Mouse (Mus musculus) olfactory bulb, adult 2 months (tissue): Measurements from ENCODE around the gene Plaur. TPM values are rescaled to one million over a fixed set of nuclear protein-coding genes. Genes with fewer than 3 reads are reported as not detected.
A peak's percentile ranks its signal among the peaks of the same experiment; 100 is the strongest.
"Not testable (repeated sequence)": the region's sequence is repeated elsewhere in the genome, so short reads cannot be mapped to it uniquely, and the experiment has no call there.

Source experiments
- H3K27ac ChIP-seq: fragments of 200-500 bp; 2 replicates; pipeline ENCODE4 v1.5.1; 2012; ENCODE audit warnings: low read depth, low read length; ENCODE audit not compliant: insufficient read depth
- H3K4me1 ChIP-seq: fragments of 200-500 bp; 2 replicates; pipeline ENCODE4 v1.6.1; 2012; ENCODE audit warnings: low read length; ENCODE audit not compliant: control insufficient read depth, insufficient read depth
- H3K4me3 ChIP-seq: fragments of 200-500 bp; 2 replicates; pipeline ENCODE4 v1.5.1; 2012; ENCODE audit warnings: mild to moderate bottlenecking, low read depth, low read length, moderate library complexity; ENCODE audit not compliant: insufficient read depth
- CTCF ChIP-seq: fragments of 200-500 bp; IDR thresholded peaks from 2 replicates; pipeline ENCODE4 v1.5.1; 2012; ENCODE audit warnings: low read depth, mild to moderate bottlenecking, low read length, moderate library complexity; ENCODE audit not compliant: insufficient read depth
- POLR2A ChIP-seq: fragments of 200-500 bp; IDR thresholded peaks from 2 replicates; pipeline ENCODE4 v1.6.1; 2012; ENCODE audit warnings: mild to moderate bottlenecking, low read depth, low read length, moderate library complexity; ENCODE audit not compliant: insufficient read depth
- WGBS: fragments of 180-500 bp; shearing (Covaris S2); methylation state at CpG from one replicate; pipeline ENCODE4 v1.1.7; 2018; 5-methylcytosine and 5-hydroxymethylcytosine counted together
- polyA plus RNA-seq: library from polyadenylated mRNA; stranded (reverse); fragments of >200 nt; gene quantifications from 2 replicates; pipeline ENCODE4 v1.2.4, GENCODE M21; 2012; ENCODE audit warnings: low replicate concordance; ENCODE audit not compliant: missing spikeins, insufficient read depth, insufficient read length

Gene Plaur
- polyA plus RNA-seq, 1 experiment: not detected

DNA sequence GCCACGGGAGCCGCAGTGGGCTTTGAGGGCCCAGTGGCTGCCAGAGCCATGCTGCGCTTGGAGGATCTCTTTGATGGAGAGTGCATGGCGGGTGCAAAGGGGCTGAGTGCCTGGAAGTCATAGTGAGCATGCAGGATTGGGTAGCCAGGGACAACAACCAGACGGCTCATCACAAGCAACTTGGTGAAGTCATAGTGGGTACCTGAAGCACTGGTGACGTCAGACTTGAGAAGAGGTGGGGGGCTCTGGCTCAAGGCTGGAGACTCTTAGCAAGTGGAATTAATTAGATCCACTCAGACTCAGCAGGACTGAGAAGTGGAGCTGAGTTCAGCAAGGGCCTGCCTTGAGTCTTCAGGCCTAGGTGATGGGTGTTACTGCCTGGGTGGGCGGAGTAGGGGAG lies 50.1 kb downstream of the Plaur start, which contains the start of gene AC161166.1:
AC161166.1 (minus strand) TSS at position 101 of the 400 bp plus-strand sequence.
- no peak within 1 kb of the TSS for H3K27ac ChIP-seq
- no peak within 1 kb of the TSS for H3K4me3 ChIP-seq
- WGBS: 82% methylated on average over 7 of the region's 7 CpGs
- no peak for TF ChIP-seq CTCF
- no peak for TF ChIP-seq POLR2A
- H3K4me1 ChIP-seq: no peaks in the 10 kb centered on the region

DNA sequence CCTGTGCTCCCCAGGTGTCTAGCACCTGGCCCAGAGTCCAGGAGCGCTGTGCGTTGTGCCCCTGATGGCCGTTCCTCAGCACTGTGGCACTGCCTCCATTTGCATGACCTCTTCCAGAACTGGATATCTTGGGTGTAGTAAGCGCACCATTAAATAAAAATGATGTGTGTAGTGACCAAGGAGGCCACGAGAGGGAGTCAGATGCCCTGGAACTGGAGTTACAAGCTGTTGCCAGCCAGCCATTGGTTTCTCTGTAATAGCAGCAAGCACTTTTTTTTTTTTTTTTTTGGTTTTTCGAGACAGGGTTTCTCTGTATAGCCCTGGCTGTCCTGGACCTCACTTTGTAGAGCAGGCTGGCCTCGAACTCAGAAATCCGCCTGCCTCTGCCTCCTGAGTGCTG lies 54.0 kb downstream of the Plaur start:
- not testable (repeated sequence) for H3K27ac ChIP-seq, H3K4me1 ChIP-seq, H3K4me3 ChIP-seq
- 68% methylated on average over 8 of the region's 8 CpGs for WGBS

DNA sequence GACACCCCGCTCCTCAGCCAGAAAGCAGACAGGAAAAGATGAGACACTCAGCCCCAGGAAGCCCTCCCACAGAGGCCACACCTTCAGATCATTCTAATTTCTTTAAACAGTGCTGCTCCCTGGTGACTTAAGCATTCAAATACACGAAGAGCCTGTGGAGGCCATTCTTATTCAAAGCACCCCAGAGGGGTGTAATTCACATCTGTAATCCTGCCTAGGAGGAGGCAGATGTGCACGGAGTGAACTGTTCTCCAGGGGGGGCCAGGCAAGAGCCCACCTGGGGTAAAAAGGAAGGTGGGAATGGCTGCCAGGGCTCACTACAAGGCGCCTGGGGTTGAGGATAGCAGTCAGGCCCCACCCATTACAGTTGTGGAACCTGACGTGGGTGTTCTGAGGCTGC lies 54.8 kb downstream of the Plaur start:
- Histone ChIP-seq H3K4me1 (peaks cover 6% of the 10 kb centered on the region; the same call in 1 of the 2 replicates), H3K4me3 (no peak overlapping the region), H3K27ac (0 out of 2 replicates have a peak overlapping the region, but pooled peaks have one; percentile 36)
- TF ChIP-seq CTCF (no peak), POLR2A (no peak)
- WGBS: 42% methylated on average over 5 of the region's 5 CpGs

DNA sequence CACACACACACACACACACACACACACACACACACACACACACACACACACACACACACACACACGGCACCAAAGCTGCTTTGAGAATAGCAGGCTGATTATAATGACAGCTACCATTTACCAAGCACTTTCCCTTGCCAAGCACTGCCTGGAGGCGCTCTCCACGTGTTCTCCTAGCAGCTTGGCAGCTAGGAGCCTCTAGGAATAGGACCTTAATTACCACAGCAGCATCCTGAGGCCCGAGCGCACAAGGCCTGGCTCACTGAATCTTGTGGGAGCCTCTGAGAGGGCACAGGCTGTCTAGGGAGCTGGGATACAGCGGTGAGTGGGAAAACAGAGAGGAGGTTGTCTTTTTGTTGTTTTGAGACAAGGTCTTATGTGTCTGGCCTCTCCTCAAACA lies 55.4 kb downstream of the Plaur start:
- no peak for TF ChIP-seq CTCF
- no peak for TF ChIP-seq POLR2A

DNA sequence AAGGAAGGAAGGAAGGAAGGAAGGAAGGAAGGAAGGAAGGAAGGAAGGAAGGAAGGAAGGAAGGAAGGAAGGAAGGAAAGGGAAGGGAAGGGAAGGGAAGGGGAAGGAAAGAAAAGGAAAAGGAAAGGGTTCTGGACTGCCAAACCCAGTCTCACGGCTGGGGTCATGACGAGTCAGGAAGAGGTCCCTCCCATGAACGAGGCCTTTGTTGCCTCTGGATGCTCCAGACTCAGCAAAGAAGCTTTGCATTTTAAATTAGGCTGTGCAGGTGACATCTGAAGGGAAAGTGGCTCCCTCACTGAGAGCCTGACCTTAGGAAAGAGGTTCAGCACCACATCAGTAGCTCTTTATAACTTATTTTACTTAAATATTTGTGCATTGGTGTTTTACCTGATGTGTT lies 56.8 kb downstream of the Plaur start:
- H3K4me3 ChIP-seq: no peak overlapping the region
- H3K4me1 ChIP-seq: peaks cover 6% of the 10 kb centered on the region; the same call in 1 of the 2 replicates
- no peak overlapping the region for H3K27ac ChIP-seq
- TF ChIP-seq CTCF (no peak), POLR2A (no peak)
- WGBS: 46% methylated on average over 3 of the region's 3 CpGs

More for the DNA sequence above, 55.4 kb downstream of the Plaur start:
- WGBS: 18% methylated on average over 6 of the region's 6 CpGs
- Histone ChIP-seq H3K4me1 (peaks cover 6% of the 10 kb centered on the region; the same call in 1 of the 2 replicates), H3K27ac (0 out of 2 replicates have a peak overlapping the region, but pooled peaks have one; percentile 36), H3K4me3 (no peak overlapping the region)

DNA sequence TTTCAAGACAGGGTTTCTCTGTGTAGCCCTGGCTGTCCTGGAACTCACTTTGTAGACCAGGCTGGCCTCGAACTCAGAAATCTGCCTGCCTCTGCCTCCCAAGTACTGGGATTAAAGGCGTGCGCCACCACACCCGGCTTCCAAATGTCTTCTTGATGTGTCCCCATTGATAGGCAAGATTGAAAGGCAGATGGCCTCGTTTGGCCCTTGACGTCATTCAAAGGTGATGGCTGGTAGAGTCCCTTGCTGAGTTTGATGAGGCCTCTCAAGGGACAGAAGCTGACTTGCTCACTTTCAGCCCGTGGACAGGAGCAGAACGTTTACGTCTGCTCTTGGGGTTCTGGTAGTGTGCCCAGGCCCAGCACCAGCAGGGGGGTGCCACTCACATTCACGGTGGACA lies 57.8 kb downstream of the Plaur start:
- WGBS: 82% methylated on average over 10 of the region's 10 CpGs
- not testable (repeated sequence) for H3K4me1 ChIP-seq, H3K27ac ChIP-seq, H3K4me3 ChIP-seq

DNA sequence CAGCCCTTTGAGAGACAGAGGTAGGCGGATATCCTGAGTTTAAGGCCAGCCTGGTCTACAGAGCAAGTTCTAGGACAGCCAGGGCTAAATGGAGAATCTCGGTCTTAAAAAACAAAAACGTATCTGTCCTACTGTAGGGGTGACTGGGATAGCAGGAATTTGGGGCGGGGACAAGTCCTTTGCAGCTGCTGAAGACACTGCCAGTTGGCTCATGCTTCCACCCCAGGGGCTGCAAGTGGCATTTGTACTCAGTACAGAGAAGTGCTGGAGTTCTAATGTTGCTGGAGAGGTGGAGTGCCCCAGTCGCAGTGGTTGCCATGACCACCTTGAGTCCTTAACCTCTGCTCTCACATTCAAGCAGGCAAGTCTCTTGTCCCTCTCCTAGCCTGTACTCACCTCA lies 60.5 kb downstream of the Plaur start:
- H3K4me3 ChIP-seq: no peak overlapping the region
- no peak overlapping the region for H3K27ac ChIP-seq
- peaks cover 10% of the 10 kb centered on the region for H3K4me1 ChIP-seq
- TF ChIP-seq POLR2A (no peak), CTCF (no peak)
- WGBS: 44% methylated on average over 5 of the region's 5 CpGs

DNA sequence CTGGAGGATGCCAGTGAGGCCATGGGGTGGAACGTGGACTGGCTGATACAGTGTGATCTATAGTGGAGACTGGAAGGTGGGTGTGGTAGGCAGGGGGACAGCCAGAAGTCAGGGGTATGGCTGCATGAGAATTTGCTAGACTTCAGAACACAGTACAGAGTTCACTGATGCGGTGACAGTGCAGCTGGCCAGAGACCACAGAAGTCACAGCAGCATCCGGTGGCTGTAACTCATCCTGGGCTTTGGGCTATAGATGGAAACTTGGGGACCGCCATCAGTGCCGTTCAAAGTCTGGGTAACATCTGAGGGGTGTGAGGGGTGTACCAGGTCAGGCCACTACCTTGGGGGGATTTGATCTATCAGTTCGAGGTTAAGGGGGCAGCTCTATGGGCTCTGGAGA lies 61.4 kb downstream of the Plaur start:
- WGBS: 88% methylated on average over 6 of the region's 6 CpGs
- Histone ChIP-seq H3K4me1 (peaks cover 7% of the 10 kb centered on the region), H3K4me3 (no peak overlapping the region), H3K27ac (no peak overlapping the region)
- TF ChIP-seq POLR2A (no peak), CTCF (no peak)

DNA sequence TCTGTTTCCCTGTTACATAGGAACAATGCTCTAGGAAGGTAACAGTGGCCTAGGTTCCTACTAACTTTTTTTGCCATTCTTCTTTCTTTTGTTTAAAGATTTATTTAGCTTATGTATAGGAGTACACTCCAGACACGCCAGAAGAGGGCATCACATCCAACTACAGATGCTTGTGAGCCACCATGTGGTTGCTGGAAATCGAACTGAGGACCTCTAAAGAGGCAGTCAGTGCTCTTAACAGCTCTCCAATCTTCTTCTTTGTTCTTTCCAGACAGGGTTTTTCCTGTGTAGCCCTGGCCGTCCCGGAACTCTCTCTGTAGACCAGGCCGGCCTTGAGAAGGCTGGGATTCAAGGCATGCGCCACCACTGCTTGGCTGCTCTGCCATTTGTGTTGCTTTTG lies 62.7 kb downstream of the Plaur start:
- TF ChIP-seq CTCF (0 out of 2 replicates have a peak, but pooled peaks have one; percentile 8), POLR2A (no peak)
- Histone ChIP-seq H3K4me3 (no peak overlapping the region), H3K27ac (no peak overlapping the region), H3K4me1 (peaks cover 12% of the 10 kb centered on the region)
- 75% methylated on average over 6 of the region's 6 CpGs for WGBS

Other genes with a start within 250 kb of the Plaur start
- gene Zfp109, start 224.9 kb upstream of the Plaur start, polyA plus RNA-seq: not detected in 2 replicates
- gene Zfp108, start 207.7 kb upstream of the Plaur start, polyA plus RNA-seq: not detected in 2 replicates
- not detected in 2 replicates for gene Zfp93, start 192.1 kb upstream of the Plaur start, polyA plus RNA-seq
- not detected in 2 replicates for gene Zfp61, start 161.3 kb upstream of the Plaur start, polyA plus RNA-seq
- not detected in 2 replicates for gene Zfp94, start 145.8 kb upstream of the Plaur start, polyA plus RNA-seq
- gene Tescl, start 128.5 kb upstream of the Plaur start, polyA plus RNA-seq: not detected in 2 replicates
- gene Lypd5, start 113.3 kb upstream of the Plaur start, polyA plus RNA-seq: not detected in 2 replicates
- not detected in 2 replicates for gene Kcnn4, start 92.2 kb upstream of the Plaur start, polyA plus RNA-seq
- gene Smg9, start 62.9 kb upstream of the Plaur start, polyA plus RNA-seq: not detected in 2 replicates
- gene Irgc1, start 10.2 kb upstream of the Plaur start, polyA plus RNA-seq: not detected in 2 replicates
- not detected in 2 replicates for gene Cadm4, start 19.5 kb downstream of the Plaur start, polyA plus RNA-seq
- not detected in 2 replicates for gene Zfp428, start 44.5 kb downstream of the Plaur start, polyA plus RNA-seq
- gene AC161166.1, start 50.0 kb downstream of the Plaur start, polyA plus RNA-seq: not detected in 2 replicates
- gene Irgq, start 68.2 kb downstream of the Plaur start, polyA plus RNA-seq: not detected in 2 replicates
- not detected in 2 replicates for gene Pinlyp, start 83.6 kb downstream of the Plaur start, polyA plus RNA-seq
- not detected in 2 replicates for gene Xrcc1, start 83.8 kb downstream of the Plaur start, polyA plus RNA-seq
- gene Ethe1, start 125.1 kb downstream of the Plaur start, polyA plus RNA-seq: not detected in 2 replicates
- gene Zfp575, start 125.2 kb downstream of the Plaur start, polyA plus RNA-seq: not detected in 2 replicates
- gene Phldb3, start 148.3 kb downstream of the Plaur start, polyA plus RNA-seq: not detected in 2 replicates
- not detected in 2 replicates for gene Lypd3, start 174.1 kb downstream of the Plaur start, polyA plus RNA-seq
- gene Tex101, start 214.2 kb downstream of the Plaur start, polyA plus RNA-seq: not detected in 2 replicates
- gene BC049730, start 246.8 kb downstream of the Plaur start, polyA plus RNA-seq: not detected in 2 replicates